Mouse (Mus musculus) brain, embryonic 14.5 days (tissue): ENCODE data around the gene Add1.

ENCODE experiments used
- CTCF ChIP-seq: fragments of 200-500 bp; IDR thresholded peaks from 2 replicates; pipeline ENCODE4 v1.5.1; 2012; ENCODE audit warnings: inconsistent platforms, mild to moderate bottlenecking, moderate library complexity, borderline replicate concordance; ENCODE audit not compliant: insufficient read depth, insufficient read length; ENCODE audit errors: extremely low read depth
- POLR2A ChIP-seq: fragments of 200-500 bp; IDR thresholded peaks from 2 replicates; pipeline ENCODE4 v1.6.1; 2012; ENCODE audit warnings: mild to moderate bottlenecking, inconsistent platforms, borderline replicate concordance; ENCODE audit not compliant: poor library complexity, insufficient read depth, insufficient read length, severe bottlenecking; ENCODE audit errors: extremely low read depth

DNA sequence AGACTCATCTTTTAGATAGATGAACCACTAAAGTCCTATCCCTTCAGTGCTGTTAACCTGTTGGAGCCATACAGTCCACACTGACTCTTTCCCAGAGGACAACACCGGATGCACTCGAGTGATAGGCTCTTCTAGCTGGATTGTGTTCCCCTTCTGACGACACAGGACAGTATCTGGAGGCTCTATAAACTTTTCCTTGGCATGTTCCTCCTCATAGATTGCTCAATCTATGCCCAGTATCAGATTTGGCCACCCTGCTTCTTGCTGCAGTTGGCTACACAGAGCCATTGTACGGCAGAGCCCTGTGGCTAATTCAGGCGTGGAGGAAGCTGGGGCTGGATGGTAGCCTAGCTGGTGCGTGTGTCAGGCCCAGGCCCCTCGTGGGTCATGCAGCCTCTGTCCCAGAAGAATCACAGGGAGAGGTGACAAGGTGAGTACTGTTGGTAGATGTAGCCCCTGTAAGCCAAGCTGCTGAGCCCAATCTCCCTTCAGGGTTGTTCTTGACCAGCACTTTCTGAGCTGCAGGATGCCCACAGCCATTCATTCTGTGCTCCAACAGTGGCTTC lies 64.2 kb downstream of the Add1 start:
- TF ChIP-seq CTCF (no peak), POLR2A (no peak)
